In genomic region chr5:142412678-142413385, GRCm38 (mm10) we compare ENCODE assay signal across 10 mouse cellular contexts. TPM values are rescaled to one million over a fixed set of nuclear protein-coding genes. Genes with fewer than 3 reads are reported as not detected.
DNase-seq lines count a peak whose midpoint lies in the region; ATAC-seq lines count a peak whose summit lies in the region.
"Had no signal": no experiment of that assay in that cellular context is flagged by ENCODE, and none has a peak within 500 bp of the region (broad histone marks: within the 10 kb centered on the region; RNA-seq: fewer than 3 reads in every experiment).

No protein-coding gene starts in this region.

- H3K9me3 ChIP-seq in midbrain, embryonic 11.5 days (ENCODE audit: control insufficient read depth, low read length) = no peaks in the 10 kb centered on the region
- H3K9me3 ChIP-seq in midbrain, embryonic 16.5 days (replicated peaks; ENCODE audit: control insufficient read depth, low read length, poor library complexity, severe bottlenecking) = no peaks in the 10 kb centered on the region
- H3K9me3 ChIP-seq in stomach, embryonic 16.5 days (replicated peaks; ENCODE audit: control insufficient read depth, low read length) = no peaks in the 10 kb centered on the region
- H3K9me3 ChIP-seq: limb, embryonic 13.5 days had no signal

- H3K4me1 ChIP-seq in midbrain, embryonic 11.5 days (ENCODE audit: control insufficient read depth, insufficient read depth, low read length) = peaks cover 37% of the 10 kb centered on the region
- peaks cover 17% of the 10 kb centered on the region for H3K4me1 ChIP-seq in midbrain, embryonic 16.5 days (ENCODE audit: control insufficient read depth, insufficient read depth, low read length)
- H3K4me1 ChIP-seq in stomach, embryonic 16.5 days (ENCODE audit: control insufficient read depth, insufficient read depth, low read length) = peaks cover 20% of the 10 kb centered on the region; the same call in 1 of the 2 replicates

- H3K4me2 ChIP-seq in midbrain, embryonic 11.5 days = no peak overlapping the region
- no peak overlapping the region for H3K4me2 ChIP-seq in midbrain, embryonic 16.5 days (ENCODE audit: low read length)
- H3K4me2 ChIP-seq in stomach, embryonic 16.5 days (ENCODE audit: low read depth, low read length) = no peak overlapping the region
- H3K4me2 ChIP-seq: limb, embryonic 13.5 days had no signal

- H3K27ac ChIP-seq in midbrain, embryonic 11.5 days (ENCODE audit: low read depth, low read length) = peak overlapping the region; percentile 10; the same call in 1 of the 2 replicates
- no peak overlapping the region for H3K27ac ChIP-seq in midbrain, embryonic 16.5 days (ENCODE audit: low read length)
- H3K27ac ChIP-seq in stomach, embryonic 16.5 days (ENCODE audit: low read length) = no peak overlapping the region
- H3K27ac ChIP-seq: limb, embryonic 13.5 days had no signal

- H3K27me3 ChIP-seq in midbrain, embryonic 11.5 days (ENCODE audit: control insufficient read depth, insufficient read depth, low read length) = no peaks in the 10 kb centered on the region
- H3K27me3 ChIP-seq in midbrain, embryonic 16.5 days (ENCODE audit: control insufficient read depth, insufficient read depth, low read depth, low read length) = no peaks in the 10 kb centered on the region
- no peaks in the 10 kb centered on the region for H3K27me3 ChIP-seq in stomach, embryonic 16.5 days (ENCODE audit: control insufficient read depth, insufficient read depth, low read length)
- H3K27me3 ChIP-seq: limb, embryonic 13.5 days had no signal

- 60% methylated on average over 6 of the region's 6 CpGs for WGBS in midbrain, embryonic 11.5 days
- WGBS in midbrain, embryonic 16.5 days = 62% methylated on average over 6 of the region's 6 CpGs
- WGBS in stomach, embryonic 16.5 days = 56% methylated on average over 6 of the region's 6 CpGs

- ATAC-seq in midbrain, embryonic 11.5 days (ENCODE audit: low FRiP score) = no peak
- ATAC-seq in midbrain, embryonic 16.5 days = no peak; the same call in 1 of the 2 replicates
- no peak for ATAC-seq in stomach, embryonic 16.5 days (ENCODE audit: insufficient read depth, low FRiP score)

- DNase-seq in adrenal gland, postnatal 14 days = peak; percentile 52
- DNase-seq in adrenal gland, postnatal 4 days (ENCODE audit: low spot score in 2 of 2) = no peak
- DNase-seq in midbrain, embryonic 11.5 days (ENCODE audit: low spot score, missing footprints) = no peak
- peak; percentile 39 for DNase-seq in kidney, postnatal 14 days
- no peak for DNase-seq in ovary, postnatal 10 days (ENCODE audit: low spot score)
- no peak for DNase-seq in thymus, postnatal 4 days
- DNase-seq: right cerebral cortex, postnatal 14 days had no signal

- H3K4me3 ChIP-seq in midbrain, embryonic 11.5 days (ENCODE audit: low read depth, low read length) = no peak overlapping the region
- H3K4me3 ChIP-seq in midbrain, embryonic 16.5 days (ENCODE audit: low read depth, low read length) = no peak overlapping the region
- no peak overlapping the region for H3K4me3 ChIP-seq in stomach, embryonic 16.5 days (replicated peaks; ENCODE audit: low read length)
- H3K4me3 ChIP-seq: limb, embryonic 13.5 days had no signal

- H3K9ac ChIP-seq in midbrain, embryonic 11.5 days (ENCODE audit: low read length) = no peak overlapping the region
- H3K9ac ChIP-seq in midbrain, embryonic 16.5 days (ENCODE audit: low read depth, low read length) = no peak overlapping the region
- H3K9ac ChIP-seq in stomach, embryonic 16.5 days (ENCODE audit: low read length) = 0 out of 2 replicates have a peak overlapping the region, but pooled peaks have one; percentile 1
- H3K9ac ChIP-seq: limb, embryonic 13.5 days had no signal

- no peaks in the 10 kb centered on the region for H3K36me3 ChIP-seq in midbrain, embryonic 11.5 days (ENCODE audit: control insufficient read depth, insufficient read depth, low read length)
- no peaks in the 10 kb centered on the region for H3K36me3 ChIP-seq in midbrain, embryonic 16.5 days (ENCODE audit: control insufficient read depth, insufficient read depth, low read length)
- H3K36me3 ChIP-seq in stomach, embryonic 16.5 days (ENCODE audit: control insufficient read depth, insufficient read depth, low read length) = no peaks in the 10 kb centered on the region

RNA-seq across cellular contexts. Expression of gene Foxk1, which starts 11.5 kb away (rescaled TPM):
- total RNA-seq in adrenal gland, postnatal 14 days (2021) = 20.2 and 26.4 TPM in 2 replicates
- total RNA-seq in adrenal gland, postnatal 4 days (2021) = 10 to 100 TPM; 28.7 to 28.9 TPM
- 4.0 and 4.2 TPM in 2 replicates for polyA plus RNA-seq in midbrain, embryonic 11.5 days (2014; fragmentation: Nextera tagmentation; extraction: Ambion mirVana)
- polyA plus RNA-seq in midbrain, embryonic 16.5 days (2015; fragmentation: Nextera tagmentation; extraction: Ambion mirVana) = 6.0 and 6.7 TPM in 2 replicates
- polyA plus RNA-seq in stomach, embryonic 16.5 days (2015; fragmentation: Nextera tagmentation; extraction: Ambion mirVana) = 3.5 and 3.7 TPM in 2 replicates

RNA-seq across cellular contexts. Expression of gene Ap5z1, which starts 50.9 kb away (rescaled TPM):
- 12.5 and 15.7 TPM in 2 replicates for total RNA-seq in adrenal gland, postnatal 14 days (2021)
- total RNA-seq in adrenal gland, postnatal 4 days (2021) = 10 to 100 TPM; 22.2 to 24.6 TPM
- 8.8 and 10.5 TPM in 2 replicates for polyA plus RNA-seq in midbrain, embryonic 11.5 days (2014; fragmentation: Nextera tagmentation; extraction: Ambion mirVana)
- 12.2 and 14.1 TPM in 2 replicates for polyA plus RNA-seq in midbrain, embryonic 16.5 days (2015; fragmentation: Nextera tagmentation; extraction: Ambion mirVana)
- polyA plus RNA-seq in stomach, embryonic 16.5 days (2015; fragmentation: Nextera tagmentation; extraction: Ambion mirVana) = 9.5 and 10.4 TPM in 2 replicates

Comparison
In these comparisons a context has a peak if more than half of its experiments do, and no peak if none do; other contexts are left out.
1. DNase-seq: peak in adrenal gland, postnatal 14 days (single experiment) and kidney, postnatal 14 days (single experiment); none in adrenal gland, postnatal 4 days (0 of 2), midbrain, embryonic 11.5 days (single experiment), ovary, postnatal 10 days (single experiment) and thymus, postnatal 4 days (single experiment).